Mouse (Mus musculus) CD4-positive, CD25-positive, alpha-beta regulatory T cell, adult 2 months (primary cell): ENCODE measurements around the gene Ank3.
"Not testable (repeated sequence)": the region's sequence is repeated elsewhere in the genome, so short reads cannot be mapped to it uniquely, and the experiment has no call there.

ENCODE experiments used
- DNase-seq: peaks from one replicate; pipeline ENCODE4 v3.0.0-alpha.2; 2012; ENCODE audit warnings: low read depth, low spot score

Gene Ank3

DNA sequence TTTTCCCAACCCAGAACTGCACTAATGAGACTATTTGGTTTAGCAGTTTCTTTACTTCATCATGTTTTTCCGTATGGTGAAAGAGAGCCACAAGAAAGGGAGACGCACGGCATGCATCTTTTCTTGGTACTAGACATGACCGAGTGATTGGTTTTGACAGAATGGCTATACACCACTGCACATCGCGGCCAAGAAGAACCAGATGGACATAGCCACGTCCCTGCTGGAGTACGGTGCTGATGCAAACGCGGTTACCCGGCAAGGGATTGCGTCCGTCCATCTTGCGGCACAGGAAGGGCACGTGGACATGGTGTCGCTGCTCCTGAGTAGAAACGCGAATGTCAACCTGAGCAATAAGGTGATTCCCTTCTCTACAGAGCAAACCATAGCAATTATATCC, 493.6 kb downstream of the Ank3 start:
- DNase-seq, result no peak

DNA sequence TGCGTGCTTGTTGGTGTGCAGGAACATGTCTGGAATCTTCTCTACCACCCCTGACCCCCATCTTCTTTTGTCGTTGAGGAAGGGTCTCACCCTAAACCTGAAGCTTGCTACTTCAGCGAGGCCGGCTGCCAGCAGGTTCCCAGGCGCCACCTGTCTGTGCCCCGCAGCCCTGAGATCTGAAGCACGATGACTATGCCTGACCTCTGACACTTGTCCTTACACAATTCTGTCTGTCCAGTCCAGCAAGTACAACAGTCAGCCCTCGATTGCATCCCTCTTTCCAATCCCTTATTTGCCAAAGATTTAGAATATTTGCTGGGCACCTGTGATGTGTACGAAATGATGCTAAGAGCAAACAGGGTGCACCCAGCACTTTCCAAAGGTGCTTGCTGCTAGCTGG, 497.0 kb downstream of the Ank3 start:
- no peak for DNase-seq

DNA sequence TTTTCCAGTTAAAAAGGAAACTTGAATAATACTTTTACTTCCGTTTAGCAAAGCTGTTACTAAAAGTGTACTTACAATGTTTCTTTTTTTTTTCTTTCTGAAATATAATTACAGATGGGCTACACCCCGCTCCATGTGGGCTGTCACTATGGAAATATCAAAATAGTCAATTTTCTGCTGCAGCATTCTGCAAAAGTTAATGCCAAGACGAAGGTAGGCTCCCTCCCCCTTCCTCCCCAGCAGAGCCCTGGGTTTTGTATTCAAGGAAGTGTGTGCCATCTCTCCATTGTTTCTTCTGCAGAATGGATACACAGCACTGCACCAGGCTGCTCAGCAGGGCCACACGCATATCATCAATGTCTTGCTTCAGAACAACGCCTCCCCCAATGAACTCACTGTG, 499.4 kb downstream of the Ank3 start:
- DNase-seq, result no peak

DNA sequence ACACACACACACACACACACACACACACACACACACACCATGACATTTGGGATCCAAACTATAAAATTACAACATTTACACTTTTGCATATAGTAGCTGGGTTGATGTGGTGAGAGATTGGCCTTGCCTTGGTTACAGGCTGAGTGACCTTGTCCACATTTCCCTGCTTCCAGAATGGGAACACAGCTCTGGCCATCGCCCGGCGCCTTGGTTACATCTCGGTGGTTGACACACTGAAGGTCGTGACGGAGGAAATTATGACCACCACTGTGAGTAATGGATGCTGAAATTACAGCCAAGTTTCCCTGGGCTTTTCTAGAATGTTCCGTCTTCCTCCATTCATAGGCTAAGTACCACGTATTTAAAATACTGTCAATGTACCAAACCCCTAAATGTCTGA, 500.2 kb downstream of the Ank3 start:
- DNase-seq, result no peak

DNA sequence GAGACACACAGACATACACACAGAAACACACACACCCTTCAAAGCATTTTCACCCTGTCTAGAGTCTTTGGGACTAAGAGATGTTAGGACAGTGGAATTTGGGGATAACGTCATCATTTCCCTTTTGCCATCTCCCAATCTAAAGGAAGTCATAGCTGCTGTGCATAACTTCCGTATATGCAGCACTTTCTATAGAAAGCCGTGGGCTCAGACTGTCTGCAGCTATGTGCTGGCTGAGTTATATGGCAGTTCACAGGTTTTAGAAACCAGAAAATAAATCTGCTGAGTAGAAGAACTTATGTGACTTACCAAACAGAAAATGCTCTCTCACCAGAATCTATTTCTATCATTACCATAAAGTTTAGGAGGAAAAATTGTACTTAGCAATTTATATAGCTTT, 501.2 kb downstream of the Ank3 start:
- no peak for DNase-seq

DNA sequence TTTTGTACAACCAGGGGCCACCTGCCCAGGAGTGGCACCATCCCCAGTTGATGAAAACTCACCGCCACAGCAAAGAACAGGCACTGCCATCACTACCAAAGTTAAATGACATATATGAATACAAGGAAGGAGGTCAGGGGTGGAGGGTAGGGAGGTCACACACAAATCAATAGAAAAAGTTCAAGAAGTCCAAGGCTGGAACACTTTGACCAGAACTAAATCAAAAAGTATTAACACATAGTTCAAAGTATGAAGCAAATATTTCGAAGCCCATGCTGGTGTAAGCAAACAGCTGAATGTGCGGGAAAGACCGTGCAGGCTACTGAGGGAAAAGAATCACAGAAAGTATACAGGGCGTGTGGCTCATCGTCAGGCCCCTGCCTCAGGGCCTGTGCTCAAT, 503.5 kb downstream of the Ank3 start:
- DNase-seq, result no peak

DNA sequence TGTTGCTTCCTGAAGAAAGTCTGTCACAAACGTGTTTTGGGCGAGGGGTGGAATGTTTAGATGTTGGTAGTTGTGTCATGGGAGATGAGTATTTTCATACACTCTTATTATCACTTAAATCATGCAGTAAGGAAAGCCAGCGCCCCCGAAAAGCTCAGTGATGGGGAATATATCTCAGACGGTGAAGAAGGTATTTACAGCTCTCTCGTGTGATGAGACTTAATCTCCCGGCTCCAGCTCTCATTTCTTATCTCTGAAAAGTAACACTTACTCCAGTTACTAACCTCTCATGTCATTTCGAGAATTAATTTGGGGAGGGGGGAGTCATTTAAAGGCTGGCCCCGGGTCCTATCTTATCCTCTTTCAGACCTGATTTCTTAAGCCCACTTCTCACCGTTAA, 505.7 kb downstream of the Ank3 start:
- DNase-seq, result no peak

DNA sequence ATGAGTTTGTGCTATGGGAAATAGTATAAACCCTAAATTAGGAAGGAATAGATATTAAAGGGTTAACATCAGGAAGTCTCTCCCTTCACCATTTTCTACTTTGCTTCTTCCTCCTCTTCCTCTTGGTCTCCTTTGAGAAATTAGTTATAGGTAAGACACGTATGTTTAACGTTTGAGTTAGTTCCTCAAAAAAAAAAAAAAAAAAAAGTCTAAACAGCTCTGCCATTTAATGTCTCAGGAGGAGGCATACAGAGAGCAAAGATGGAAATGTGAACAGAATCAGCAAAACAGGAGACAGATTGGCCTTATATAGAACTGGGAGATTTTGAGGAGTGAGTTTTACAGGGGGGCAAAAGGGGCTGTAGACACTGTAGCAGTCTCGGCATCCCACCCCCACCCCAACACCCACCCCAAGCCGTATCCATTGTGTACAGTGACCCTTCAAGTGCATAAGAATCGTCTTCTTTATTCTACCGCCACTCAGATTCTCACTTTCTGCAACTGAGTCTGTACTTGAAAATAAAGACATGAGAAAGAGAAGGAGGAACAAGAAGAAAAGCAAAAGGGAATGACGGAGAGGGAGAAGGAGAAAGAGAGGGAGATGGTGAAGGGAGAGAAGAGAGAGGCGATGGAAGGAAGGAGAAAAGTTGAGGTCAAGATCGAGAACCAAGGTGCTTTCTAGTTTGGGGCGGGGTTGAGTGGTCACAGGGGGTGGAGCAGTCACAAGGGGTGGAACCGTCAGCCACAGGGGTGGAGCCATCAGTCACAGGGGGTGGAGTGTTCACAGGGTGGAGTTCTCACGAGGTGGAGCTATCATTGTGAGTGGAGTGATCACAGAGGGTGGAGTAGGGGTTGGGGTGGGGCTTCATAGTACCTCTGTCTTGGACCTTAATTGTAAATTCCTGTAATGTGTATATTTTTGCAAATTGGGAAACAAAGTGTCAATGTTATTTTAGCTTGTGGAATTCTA, 509.5 kb downstream of the Ank3 start:
- DNase-seq, result no peak

DNA sequence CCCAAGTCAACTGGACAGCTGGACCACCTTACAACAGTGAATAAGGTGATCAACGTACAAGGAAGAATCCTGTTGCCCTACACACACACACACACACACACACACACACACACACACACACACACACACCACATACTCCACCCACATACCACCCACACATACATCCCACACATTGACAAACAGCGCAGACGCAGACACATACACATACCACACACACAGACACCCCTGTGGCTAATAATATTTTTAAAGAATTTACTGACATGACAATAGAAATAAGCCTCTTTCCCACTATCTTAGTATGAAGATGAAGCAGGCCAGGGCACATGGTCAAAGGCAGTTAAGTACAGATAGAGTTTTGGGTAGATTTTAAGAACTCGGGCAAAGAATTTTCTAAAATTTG, 511.3 kb downstream of the Ank3 start:
- no peak for DNase-seq

DNA sequence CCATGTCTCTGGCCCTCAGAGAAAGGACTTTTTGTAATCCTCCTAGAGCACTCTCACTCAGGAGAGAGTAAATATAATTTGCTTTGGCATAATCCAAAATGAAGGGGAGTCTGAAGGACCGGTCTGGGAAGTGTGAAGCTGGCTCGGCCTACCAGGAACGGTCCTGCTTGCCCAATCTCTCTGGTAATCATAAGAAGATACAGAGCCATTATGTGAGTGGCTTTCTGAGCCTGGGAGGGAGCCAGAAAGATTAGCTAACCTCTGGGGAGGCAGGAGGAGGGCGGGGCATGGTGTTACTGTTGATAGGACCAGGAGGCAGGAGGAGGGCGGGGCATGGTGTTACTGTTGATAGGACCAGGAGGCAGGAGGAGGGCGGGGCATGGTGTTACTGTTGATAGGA, 511.7 kb downstream of the Ank3 start:
- DNase-seq, result not testable (repeated sequence)

DNA sequence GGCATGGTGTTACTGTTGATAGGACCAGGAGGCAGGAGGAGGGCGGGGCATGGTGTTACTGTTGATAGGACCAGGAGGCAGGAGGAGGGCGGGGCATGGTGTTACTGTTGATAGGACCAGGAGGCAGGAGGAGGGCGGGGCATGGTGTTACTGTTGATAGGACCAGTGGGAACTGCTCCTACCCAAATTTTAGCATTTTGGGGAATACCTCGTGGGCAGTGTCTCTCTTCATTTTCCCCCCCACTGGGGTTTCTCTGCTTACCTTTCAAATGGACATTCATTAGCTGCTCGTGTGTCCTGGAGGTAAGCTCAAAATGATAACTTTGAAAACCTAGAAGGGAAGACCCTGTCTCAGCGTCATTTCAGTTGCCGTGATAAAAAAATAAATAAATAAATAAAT, 512.2 kb downstream of the Ank3 start:
- DNase-seq, result not testable (repeated sequence)

DNA sequence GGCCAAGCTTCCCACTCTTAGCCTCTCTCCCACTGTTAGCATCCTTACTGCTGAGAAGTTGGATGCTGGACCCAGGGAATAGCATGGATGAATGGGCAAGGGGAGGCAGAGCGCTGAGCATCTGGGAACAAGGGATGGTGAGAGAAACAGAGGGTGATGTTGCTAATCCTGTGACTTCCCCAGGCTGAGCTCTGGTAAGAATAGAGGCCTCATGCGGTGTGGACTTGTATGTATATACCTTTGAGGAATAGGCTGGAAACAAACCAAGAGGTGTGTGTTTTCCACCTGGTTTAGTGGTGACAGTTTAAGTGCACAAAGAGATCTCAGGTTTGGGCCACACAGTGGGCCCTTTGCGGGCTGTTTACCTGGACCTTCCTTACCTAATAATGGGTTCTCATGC, 517.0 kb downstream of the Ank3 start:
- no peak for DNase-seq

DNA sequence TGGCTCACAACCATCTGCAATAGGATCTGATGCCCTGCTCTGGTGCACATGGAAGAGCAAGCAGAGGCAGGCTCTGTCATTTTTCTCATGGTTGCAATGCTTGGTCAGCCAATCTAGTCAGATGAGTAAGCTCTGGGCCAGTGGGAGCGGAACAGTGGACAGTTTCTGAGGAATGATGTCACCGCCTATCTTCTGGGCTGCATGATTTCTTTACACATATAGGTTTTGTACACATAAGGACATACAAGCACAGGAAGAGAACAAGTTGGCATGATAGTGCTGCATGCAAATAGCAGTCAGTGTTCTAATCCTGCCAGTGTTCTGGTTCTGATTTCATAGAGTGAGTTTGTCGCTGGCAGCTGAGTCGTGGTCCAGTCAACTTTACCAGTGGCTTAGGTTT, 517.6 kb downstream of the Ank3 start:
- no peak for DNase-seq

DNA sequence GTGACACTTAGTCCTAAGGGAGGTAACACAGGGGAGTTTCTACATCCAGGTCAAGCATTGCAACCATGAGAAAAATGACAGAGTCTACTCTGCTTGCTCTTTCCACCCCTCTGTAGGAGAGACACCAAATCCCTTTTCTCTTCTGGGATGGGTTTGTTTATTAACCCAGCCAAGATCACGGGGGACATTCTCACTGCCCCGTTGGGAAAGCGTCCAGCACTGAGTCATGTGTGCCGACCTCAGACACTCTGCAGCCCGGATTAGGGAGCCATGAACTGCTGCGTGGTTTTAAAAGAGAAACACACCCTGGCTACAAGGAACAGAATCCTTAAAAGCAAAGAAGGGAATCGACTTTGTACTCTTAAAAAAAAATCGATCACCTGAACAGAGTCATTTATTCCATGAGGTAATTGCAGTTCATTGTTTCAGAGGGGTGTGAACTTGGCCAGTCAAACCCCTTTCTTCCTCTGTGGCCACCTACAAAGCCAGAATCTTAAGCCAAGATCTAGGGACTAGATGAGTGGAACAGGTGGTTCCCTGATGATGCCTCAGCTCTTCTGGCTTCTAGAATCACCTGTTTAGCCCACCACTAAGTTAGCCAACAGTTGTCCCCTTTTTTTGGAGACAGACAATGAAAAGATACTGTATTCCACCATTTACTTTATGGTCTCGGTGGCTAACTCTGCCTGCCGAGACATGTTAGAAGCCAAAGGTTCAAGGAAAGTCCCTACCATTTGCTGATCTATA, 518.3 kb downstream of the Ank3 start:
- DNase-seq, result no peak

DNA sequence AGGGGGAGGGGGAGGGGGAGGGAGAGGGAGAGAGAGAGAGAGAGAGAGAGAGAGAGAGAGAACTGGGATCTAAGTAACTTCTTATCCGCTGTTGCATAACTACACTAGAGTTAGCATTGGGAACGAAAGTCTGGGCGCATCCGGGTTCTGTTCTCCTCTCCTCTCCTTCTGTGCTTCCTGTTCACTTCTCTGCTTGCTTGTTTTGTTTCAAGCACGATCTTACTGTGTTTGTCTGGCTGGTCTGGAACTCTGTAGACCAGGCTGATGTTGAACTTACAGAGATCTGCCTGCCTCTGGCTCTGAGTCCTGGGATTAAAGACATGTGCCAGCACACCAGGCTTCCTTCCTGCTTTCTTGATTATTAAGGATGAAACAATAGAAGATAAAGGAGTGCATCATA, 519.1 kb downstream of the Ank3 start:
- no peak for DNase-seq

DNA sequence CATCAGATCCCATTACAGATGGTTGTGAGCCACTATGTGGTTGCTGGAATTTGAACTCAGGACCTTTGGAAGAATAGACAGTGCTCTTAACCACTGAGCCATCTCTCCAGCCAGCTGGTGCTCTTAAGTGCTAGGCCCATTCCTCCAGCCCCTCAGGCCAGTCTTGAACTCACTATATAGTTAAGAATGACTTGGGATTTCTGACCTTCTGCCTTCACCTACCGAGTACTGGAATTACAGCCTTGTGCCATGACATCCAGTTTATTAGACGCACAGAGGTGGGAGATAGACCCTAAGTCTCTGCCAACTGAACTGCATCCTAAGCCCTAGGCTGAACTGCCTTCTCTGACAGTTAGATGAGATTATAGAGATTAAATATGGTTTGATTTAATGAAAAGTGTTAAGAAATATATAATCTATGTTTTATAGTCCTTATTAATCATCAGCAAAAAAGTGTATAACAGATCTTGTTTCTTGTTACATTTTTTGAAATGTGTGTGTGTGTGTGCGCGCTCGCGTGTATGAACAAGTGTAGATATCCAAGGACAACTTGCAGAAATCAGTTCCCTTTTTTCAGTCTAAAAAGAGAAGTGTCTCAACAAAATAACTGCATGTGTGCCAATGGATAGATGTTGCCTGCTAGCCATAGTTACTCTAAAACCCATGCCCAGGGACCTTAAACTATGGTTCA, 520.0 kb downstream of the Ank3 start:
- DNase-seq, result no peak

DNA sequence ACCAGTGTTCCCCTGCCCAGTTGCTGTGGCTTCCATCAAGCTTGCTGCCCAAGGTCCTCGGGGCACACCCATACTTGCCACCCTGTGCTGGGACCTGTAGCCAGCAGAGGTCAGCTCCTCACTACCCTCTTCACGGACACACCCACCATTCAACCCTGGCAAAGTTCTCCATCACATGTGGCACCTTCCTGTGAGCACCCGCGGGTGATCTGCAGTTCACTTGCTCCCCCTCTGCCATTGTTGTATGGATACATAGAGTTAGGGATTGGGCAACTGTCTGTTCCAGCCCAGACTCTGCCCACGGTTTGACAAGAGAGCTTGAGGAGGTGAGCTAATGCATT, 520.5 kb downstream of the Ank3 start:
- no peak for DNase-seq

DNA sequence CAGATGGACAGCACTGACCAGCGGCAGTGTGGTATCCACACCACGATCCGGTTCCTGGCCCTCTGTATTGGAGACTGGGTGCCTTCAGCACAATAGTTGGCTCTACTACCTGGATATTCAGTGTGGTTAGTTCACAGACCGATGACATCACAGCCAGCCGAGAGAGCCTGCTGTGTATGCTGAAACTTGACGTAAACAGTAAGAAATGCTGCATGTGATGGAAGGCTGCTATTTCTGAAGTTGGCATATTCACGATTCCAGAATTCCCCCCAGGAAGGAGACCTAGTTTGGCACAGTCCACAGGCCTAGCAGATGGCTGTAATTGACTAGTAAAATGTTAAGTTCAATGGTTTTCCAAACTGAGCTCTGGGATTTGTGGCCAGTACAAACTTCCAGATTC, 521.2 kb downstream of the Ank3 start:
- DNase-seq, result no peak

DNA sequence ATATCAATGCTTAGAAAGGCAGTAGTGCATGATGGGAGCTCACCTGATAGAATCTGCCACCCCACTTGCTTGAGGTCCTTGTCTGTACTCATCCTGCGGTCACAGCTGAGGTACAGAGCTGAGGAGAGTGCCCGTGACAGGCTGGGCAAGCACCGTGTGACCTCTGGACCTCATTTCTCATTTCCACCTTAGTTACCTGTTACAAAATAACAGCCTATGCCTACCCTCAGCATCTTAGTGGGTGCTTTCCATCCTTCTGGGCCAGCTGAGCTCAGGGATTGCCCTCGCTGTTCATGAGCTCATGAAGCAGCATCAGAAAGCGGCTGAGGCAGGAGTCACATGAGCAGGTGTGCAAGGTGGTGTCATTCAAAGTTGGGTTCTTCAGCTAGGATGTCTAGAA, 523.5 kb downstream of the Ank3 start:
- no peak for DNase-seq

DNA sequence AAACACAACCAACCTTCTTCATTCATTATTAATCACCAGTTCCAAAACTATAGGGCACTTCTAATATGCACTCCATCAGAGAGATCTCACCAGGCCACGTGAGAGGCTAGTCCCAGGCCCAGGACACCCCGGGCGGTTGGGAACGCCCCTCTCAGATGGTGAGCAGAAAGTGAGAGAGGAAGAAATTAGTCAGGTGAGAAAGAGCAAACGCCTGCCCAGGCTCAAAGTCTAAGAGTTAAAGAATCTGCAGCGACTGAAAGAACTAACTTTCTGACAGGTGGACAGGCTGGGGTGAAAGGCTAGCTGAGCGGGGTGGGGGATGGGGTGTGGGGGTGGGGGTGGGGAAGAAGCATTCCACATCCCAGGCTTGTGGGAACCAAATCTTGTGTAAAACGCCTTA, 525.2 kb downstream of the Ank3 start:
- no peak for DNase-seq

DNA sequence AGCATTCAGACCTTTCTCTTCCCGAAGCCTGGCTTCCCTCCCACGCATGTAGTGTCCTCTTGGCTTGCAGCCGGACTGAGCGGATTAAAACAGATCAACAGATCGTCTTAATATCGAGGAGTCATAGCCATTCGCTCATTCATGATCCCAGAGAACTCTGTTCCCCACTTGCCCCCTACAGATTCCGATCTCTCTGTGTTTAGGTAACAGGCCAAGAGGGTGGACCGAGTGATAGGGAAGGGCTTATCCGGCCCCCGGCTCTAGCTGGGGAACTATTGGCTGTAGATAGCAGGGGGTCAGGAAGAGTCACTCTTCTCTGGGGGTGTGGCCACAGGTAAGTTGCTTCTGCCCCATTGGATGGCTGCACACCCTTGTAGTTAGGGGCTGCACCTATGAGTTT, 525.7 kb downstream of the Ank3 start:
- no peak for DNase-seq

DNA sequence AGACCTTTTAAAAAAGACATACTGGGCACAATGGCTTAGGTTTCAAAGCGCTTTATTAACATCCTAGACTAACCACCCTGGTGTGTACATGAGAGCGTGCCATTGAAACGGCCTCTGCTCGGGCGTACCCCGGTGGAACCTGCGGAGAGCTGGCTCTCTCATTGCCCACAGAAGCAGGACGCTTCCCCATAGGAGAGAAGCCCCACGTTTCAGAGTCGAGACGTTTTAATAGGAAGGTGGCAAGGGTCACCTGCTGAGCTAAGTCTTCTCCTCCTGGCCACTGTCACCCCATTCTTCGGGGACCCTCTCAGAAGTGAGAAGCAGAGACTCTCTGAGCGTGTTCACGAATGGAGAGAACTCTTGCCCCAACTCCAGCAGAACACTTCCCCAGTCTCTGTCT, 526.3 kb downstream of the Ank3 start:
- no peak for DNase-seq
